Mouse (Mus musculus) c-Kit-positive CD71-negative TER-119-negative erythroid progenitor cells, embryonic 14.5 days (primary cell): ENCODE measurements around the gene Ghrh.
"Not testable (repeated sequence)": the region's sequence is repeated elsewhere in the genome, so short reads cannot be mapped to it uniquely, and the experiment has no call there.

Source experiments
- DNase-seq: peaks from one replicate; pipeline ENCODE4 v3.0.0-alpha.2; 2013; ENCODE audit warnings: low read depth

The Ghrh gene

GRCm38 (mm10) chr2:157347361-157348159 lies at the start of gene Ghrh:
TSS of gene Ghrh (minus strand) at chr2:157347506.
- no peak for DNase-seq

- DNase-seq = peak; percentile 14
Measured at GRCm38 (mm10) chr2:157395960-157396359, 48.7 kb upstream of the Ghrh start.

- no peak for DNase-seq
Measured at GRCm38 (mm10) chr2:157395371-157395770, 48.1 kb upstream of the Ghrh start.

- DNase-seq = no peak
Measured at GRCm38 (mm10) chr2:157394868-157395267, 47.6 kb upstream of the Ghrh start.

- no peak for DNase-seq
Measured at GRCm38 (mm10) chr2:157393549-157393948, 46.2 kb upstream of the Ghrh start.

- DNase-seq = no peak
Measured at GRCm38 (mm10) chr2:157392331-157392730, 45.0 kb upstream of the Ghrh start.

GRCm38 (mm10) chr2:157389591-157389921 lies 42.2 kb upstream of the Ghrh start:
- no peak for DNase-seq

- not testable (repeated sequence) for DNase-seq
Measured at GRCm38 (mm10) chr2:157388901-157389590, 41.7 kb upstream of the Ghrh start.

GRCm38 (mm10) chr2:157384836-157385235 lies 37.5 kb upstream of the Ghrh start:
- no peak for DNase-seq

- DNase-seq = no peak
Measured at GRCm38 (mm10) chr2:157376995-157377394, 29.7 kb upstream of the Ghrh start.

- DNase-seq = no peak
Measured at GRCm38 (mm10) chr2:157375794-157376757, 28.8 kb upstream of the Ghrh start.

- no peak for DNase-seq
Measured at GRCm38 (mm10) chr2:157375051-157375450, 27.7 kb upstream of the Ghrh start.

- DNase-seq = no peak
Measured at GRCm38 (mm10) chr2:157373681-157374080, 26.4 kb upstream of the Ghrh start.

- DNase-seq = no peak
Measured at GRCm38 (mm10) chr2:157371696-157372095, 24.4 kb upstream of the Ghrh start.

- peak; percentile 24 for DNase-seq
Measured at GRCm38 (mm10) chr2:157367991-157368390, 20.7 kb upstream of the Ghrh start.

- DNase-seq = peak; percentile 77
Measured at GRCm38 (mm10) chr2:157367184-157367893, 20.0 kb upstream of the Ghrh start, which contains the start of gene Manbal. TSS of gene Manbal (plus strand) at chr2:157367594.

GRCm38 (mm10) chr2:157366762-157367161 lies 19.5 kb upstream of the Ghrh start:
- no peak for DNase-seq

- DNase-seq = no peak
Measured at GRCm38 (mm10) chr2:157363031-157363430, 15.7 kb upstream of the Ghrh start.

GRCm38 (mm10) chr2:157360028-157360427 lies 12.7 kb upstream of the Ghrh start:
- DNase-seq = no peak

GRCm38 (mm10) chr2:157354106-157354505 lies 6.8 kb upstream of the Ghrh start:
- DNase-seq = no peak

- DNase-seq = no peak
Measured at GRCm38 (mm10) chr2:157353183-157353582, 5.9 kb upstream of the Ghrh start.
